Mouse (Mus musculus): ENCODE results near the gene Upf2. TPM values are rescaled to one million over a fixed set of nuclear protein-coding genes. Genes with fewer than 3 reads are reported as not detected.

Upf2 gene
- polyA plus RNA-seq, 1 experiment from 2014 or later, result 6.1 TPM

GRCm38 (mm10) chr2:5930291-5931054 is 20.8 kb upstream of the Upf2 start:
- 86% methylated on average over 18 of the region's 18 CpGs for WGBS
- no peak overlapping the region for H3K27ac ChIP-seq (ENCODE audit: low read length)
- no peak for ATAC-seq (replicated peaks; ENCODE audit: extremely low read depth, insufficient read depth, low FRiP score)

GRCm38 (mm10) chr2:5931938-5932337 is 19.3 kb upstream of the Upf2 start:
- Histone ChIP-seq H3K9ac (ENCODE audit: low read length) (no peak overlapping the region), H3K4me3 (ENCODE audit: low read length) (no peak overlapping the region), H3K9me3 (replicated peaks; ENCODE audit: control insufficient read depth, low read length) (no peaks in the 10 kb centered on the region), H3K36me3 (ENCODE audit: control insufficient read depth, insufficient read depth) (no peaks in the 10 kb centered on the region), H3K27ac (ENCODE audit: low read length) (no peak overlapping the region), H3K27me3 (ENCODE audit: control insufficient read depth, insufficient read depth, low read length) (no peaks in the 10 kb centered on the region), H3K4me1 (ENCODE audit: control insufficient read depth, insufficient read depth, low read length) (no peaks in the 10 kb centered on the region), H3K4me2 (ENCODE audit: low read depth, low read length) (no peak overlapping the region)
- no peak for ATAC-seq (replicated peaks; ENCODE audit: extremely low read depth, insufficient read depth, low FRiP score)
- 94% methylated on average over 5 of the region's 5 CpGs for WGBS

More at GRCm38 (mm10) chr2:5930291-5931054, 20.8 kb upstream of the Upf2 start:
- no peak overlapping the region for H3K4me3 ChIP-seq (ENCODE audit: low read length)
- H3K4me2 ChIP-seq (ENCODE audit: low read depth, low read length), result no peak overlapping the region
- no peaks in the 10 kb centered on the region for H3K9me3 ChIP-seq (replicated peaks; ENCODE audit: control insufficient read depth, low read length)
- H3K36me3 ChIP-seq (ENCODE audit: control insufficient read depth, insufficient read depth), result no peaks in the 10 kb centered on the region
- no peaks in the 10 kb centered on the region for H3K27me3 ChIP-seq (ENCODE audit: control insufficient read depth, insufficient read depth, low read length)
- H3K9ac ChIP-seq (ENCODE audit: low read length), result no peak overlapping the region
- no peaks in the 10 kb centered on the region for H3K4me1 ChIP-seq (ENCODE audit: control insufficient read depth, insufficient read depth, low read length)

- H3K27me3 ChIP-seq (ENCODE audit: control insufficient read depth, insufficient read depth, low read length), result no peaks in the 10 kb centered on the region
- H3K9me3 ChIP-seq (replicated peaks; ENCODE audit: control insufficient read depth, low read length), result no peaks in the 10 kb centered on the region
- H3K36me3 ChIP-seq (ENCODE audit: control insufficient read depth, insufficient read depth), result no peaks in the 10 kb centered on the region
- H3K27ac ChIP-seq (ENCODE audit: low read length), result no peak overlapping the region
- 92% methylated on average over 3 of the region's 3 CpGs for WGBS
- no peak for ATAC-seq (replicated peaks; ENCODE audit: extremely low read depth, insufficient read depth, low FRiP score)
- H3K4me3 ChIP-seq (ENCODE audit: low read length), result no peak overlapping the region
- no peaks in the 10 kb centered on the region for H3K4me1 ChIP-seq (ENCODE audit: control insufficient read depth, insufficient read depth, low read length)
- H3K4me2 ChIP-seq (ENCODE audit: low read depth, low read length), result no peak overlapping the region
- H3K9ac ChIP-seq (ENCODE audit: low read length), result no peak overlapping the region
Observed at GRCm38 (mm10) chr2:5934936-5935335, 16.3 kb upstream of the Upf2 start.

GRCm38 (mm10) chr2:5936068-5936467 is 15.2 kb upstream of the Upf2 start:
- no peak overlapping the region for H3K4me3 ChIP-seq (ENCODE audit: low read length)
- H3K9me3 ChIP-seq (replicated peaks; ENCODE audit: control insufficient read depth, low read length), result no peaks in the 10 kb centered on the region
- H3K27me3 ChIP-seq (ENCODE audit: control insufficient read depth, insufficient read depth, low read length), result no peaks in the 10 kb centered on the region
- H3K36me3 ChIP-seq (ENCODE audit: control insufficient read depth, insufficient read depth), result no peaks in the 10 kb centered on the region
- no peaks in the 10 kb centered on the region for H3K4me1 ChIP-seq (ENCODE audit: control insufficient read depth, insufficient read depth, low read length)
- no peak overlapping the region for H3K4me2 ChIP-seq (ENCODE audit: low read depth, low read length)
- 72% methylated on average over 6 of the region's 6 CpGs for WGBS
- no peak for ATAC-seq (replicated peaks; ENCODE audit: extremely low read depth, insufficient read depth, low FRiP score)
- no peak overlapping the region for H3K27ac ChIP-seq (ENCODE audit: low read length)
- H3K9ac ChIP-seq (ENCODE audit: low read length), result no peak overlapping the region

GRCm38 (mm10) chr2:5936550-5936949 is 14.7 kb upstream of the Upf2 start:
- Histone ChIP-seq H3K9me3 (replicated peaks; ENCODE audit: control insufficient read depth, low read length) (no peaks in the 10 kb centered on the region), H3K27ac (ENCODE audit: low read length) (no peak overlapping the region), H3K36me3 (ENCODE audit: control insufficient read depth, insufficient read depth) (no peaks in the 10 kb centered on the region), H3K27me3 (ENCODE audit: control insufficient read depth, insufficient read depth, low read length) (no peaks in the 10 kb centered on the region), H3K4me2 (ENCODE audit: low read depth, low read length) (no peak overlapping the region), H3K4me3 (ENCODE audit: low read length) (no peak overlapping the region), H3K4me1 (ENCODE audit: control insufficient read depth, insufficient read depth, low read length) (no peaks in the 10 kb centered on the region), H3K9ac (ENCODE audit: low read length) (no peak overlapping the region)
- 81% methylated on average over 4 of the region's 4 CpGs for WGBS
- ATAC-seq (replicated peaks; ENCODE audit: extremely low read depth, insufficient read depth, low FRiP score), result no peak

GRCm38 (mm10) chr2:5939319-5939718 is 11.9 kb upstream of the Upf2 start:
- ATAC-seq (replicated peaks; ENCODE audit: extremely low read depth, insufficient read depth, low FRiP score), result no peak
- Histone ChIP-seq H3K27ac (ENCODE audit: low read length) (no peak overlapping the region), H3K27me3 (ENCODE audit: control insufficient read depth, insufficient read depth, low read length) (no peaks in the 10 kb centered on the region), H3K36me3 (ENCODE audit: control insufficient read depth, insufficient read depth) (no peaks in the 10 kb centered on the region), H3K4me1 (ENCODE audit: control insufficient read depth, insufficient read depth, low read length) (no peaks in the 10 kb centered on the region), H3K4me2 (ENCODE audit: low read depth, low read length) (no peak overlapping the region), H3K4me3 (ENCODE audit: low read length) (no peak overlapping the region), H3K9ac (ENCODE audit: low read length) (no peak overlapping the region), H3K9me3 (replicated peaks; ENCODE audit: control insufficient read depth, low read length) (no peaks in the 10 kb centered on the region)
- 81% methylated on average over 3 of the region's 3 CpGs for WGBS

GRCm38 (mm10) chr2:5939911-5940310 is 11.4 kb upstream of the Upf2 start:
- Histone ChIP-seq H3K27ac (ENCODE audit: low read length) (no peak overlapping the region), H3K27me3 (ENCODE audit: control insufficient read depth, insufficient read depth, low read length) (no peaks in the 10 kb centered on the region), H3K9me3 (replicated peaks; ENCODE audit: control insufficient read depth, low read length) (no peaks in the 10 kb centered on the region), H3K4me1 (ENCODE audit: control insufficient read depth, insufficient read depth, low read length) (no peaks in the 10 kb centered on the region), H3K4me2 (ENCODE audit: low read depth, low read length) (no peak overlapping the region), H3K4me3 (ENCODE audit: low read length) (no peak overlapping the region), H3K36me3 (ENCODE audit: control insufficient read depth, insufficient read depth) (no peaks in the 10 kb centered on the region), H3K9ac (ENCODE audit: low read length) (no peak overlapping the region)
- ATAC-seq (replicated peaks; ENCODE audit: extremely low read depth, insufficient read depth, low FRiP score), result no peak
- WGBS, result 87% methylated on average over 14 of the region's 14 CpGs

GRCm38 (mm10) chr2:5940936-5941335 is 10.3 kb upstream of the Upf2 start:
- 90% methylated on average over 9 of the region's 9 CpGs for WGBS
- Histone ChIP-seq H3K4me3 (ENCODE audit: low read length) (no peak overlapping the region), H3K27ac (ENCODE audit: low read length) (no peak overlapping the region), H3K9me3 (replicated peaks; ENCODE audit: control insufficient read depth, low read length) (no peaks in the 10 kb centered on the region), H3K4me1 (ENCODE audit: control insufficient read depth, insufficient read depth, low read length) (no peaks in the 10 kb centered on the region), H3K36me3 (ENCODE audit: control insufficient read depth, insufficient read depth) (no peaks in the 10 kb centered on the region), H3K27me3 (ENCODE audit: control insufficient read depth, insufficient read depth, low read length) (no peaks in the 10 kb centered on the region), H3K9ac (ENCODE audit: low read length) (no peak overlapping the region), H3K4me2 (ENCODE audit: low read depth, low read length) (no peak overlapping the region)
- no peak for ATAC-seq (replicated peaks; ENCODE audit: extremely low read depth, insufficient read depth, low FRiP score)

GRCm38 (mm10) chr2:5941861-5942415 is 9.3 kb upstream of the Upf2 start:
- 58% methylated on average over 11 of the region's 11 CpGs for WGBS
- Histone ChIP-seq H3K4me3 (ENCODE audit: low read length) (peak overlapping the region; percentile 68), H3K36me3 (ENCODE audit: control insufficient read depth, insufficient read depth) (no peaks in the 10 kb centered on the region), H3K27ac (ENCODE audit: low read length) (no peak overlapping the region), H3K9ac (ENCODE audit: low read length) (peak overlapping the region; percentile 77), H3K9me3 (replicated peaks; ENCODE audit: control insufficient read depth, low read length) (no peaks in the 10 kb centered on the region), H3K4me2 (ENCODE audit: low read depth, low read length) (peak overlapping the region; percentile 94), H3K4me1 (ENCODE audit: control insufficient read depth, insufficient read depth, low read length) (no peaks in the 10 kb centered on the region), H3K27me3 (ENCODE audit: control insufficient read depth, insufficient read depth, low read length) (no peaks in the 10 kb centered on the region)
- ATAC-seq (replicated peaks; ENCODE audit: extremely low read depth, insufficient read depth, low FRiP score), result no peak

Data from heart, embryonic 16.5 days (tissue).